Mouse (Mus musculus): ENCODE measurements around the gene Ccng1.

DNA sequence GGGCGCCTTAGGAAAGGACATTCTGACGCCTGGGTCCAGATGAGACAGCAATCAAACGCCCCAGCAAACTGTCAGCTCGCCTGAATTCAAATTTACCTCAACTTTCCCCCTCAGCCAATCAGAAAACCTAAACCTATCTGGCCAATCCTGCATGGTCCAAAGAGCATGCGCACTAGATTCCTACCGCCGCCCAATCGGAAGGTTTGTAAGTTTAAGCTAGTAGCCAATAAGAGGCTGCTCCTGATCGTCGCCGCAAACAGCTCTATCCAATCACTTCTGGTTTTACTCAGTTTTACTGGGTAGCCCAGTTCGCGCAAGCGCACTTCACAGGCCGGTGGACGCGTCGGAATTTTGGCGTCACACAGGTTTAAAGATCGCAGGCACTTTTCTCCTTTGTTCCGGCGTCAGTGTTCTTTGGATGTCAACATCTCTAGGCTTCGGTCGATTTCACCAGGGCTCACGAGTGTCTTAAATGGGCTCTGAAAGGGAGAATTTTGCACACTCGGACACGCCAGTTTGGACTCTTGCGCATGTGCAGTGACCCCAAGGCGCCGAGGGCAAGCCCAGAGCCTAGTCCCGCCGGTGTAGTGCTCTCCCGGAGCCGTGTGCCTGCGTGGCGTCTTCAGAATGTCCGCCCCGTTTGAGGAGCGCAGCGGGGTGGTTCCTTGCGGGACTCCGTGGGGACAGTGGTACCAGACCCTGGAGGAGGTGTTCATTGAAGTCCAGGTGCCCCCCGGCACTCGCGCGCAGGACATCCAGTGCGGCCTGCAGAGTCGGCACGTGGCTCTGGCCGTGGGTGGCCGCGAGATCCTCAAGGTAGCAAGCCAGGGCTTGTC lies 21.6 kb downstream of the Ccng1 start, which contains the start of the genes Hmmr and Nudcd2:
- 0 out of 2 replicates have a peak, but pooled peaks have one; percentile 30 for TF ChIP-seq POLR2A (IDR thresholded peaks at IDR 0.05; ENCODE audit: extremely low read depth, insufficient read depth, low read length)
- TF ChIP-seq CTCF (IDR thresholded peaks at IDR 0.05; ENCODE audit: low read depth, low read length), result no peak
